Mouse (Mus musculus) lung, embryonic 16.5 days (tissue): ENCODE data around the gene Pde1c. TPM values are rescaled to one million over a fixed set of nuclear protein-coding genes. Genes with fewer than 3 reads are reported as not detected.

Source experiments
- ATAC-seq: fragments of 200-750 bp; cut with Nextera tagmentation; 2 replicates; pipeline ENCODE4 v1.8.0; 2017; ENCODE audit warnings: low read depth, mild to moderate bottlenecking, moderate library complexity
- H3K27ac ChIP-seq: fragments of 300-500 bp; sonication (generic); 2 replicates; pipeline ENCODE4 v1.5.1; 2014; ENCODE audit warnings: mild to moderate bottlenecking, control low read depth, low read length
- H3K27me3 ChIP-seq: fragments of 300-500 bp; sonication (generic); 2 replicates; pipeline ENCODE4 v1.6.1; 2014; ENCODE audit warnings: low read depth, low read length, mixed read lengths; ENCODE audit not compliant: control insufficient read depth, insufficient read depth
- H3K36me3 ChIP-seq: fragments of 300-500 bp; sonication (generic); 2 replicates; pipeline ENCODE4 v1.6.1; 2014; ENCODE audit warnings: low read length; ENCODE audit not compliant: control insufficient read depth, insufficient read depth
- H3K4me1 ChIP-seq: fragments of 300-500 bp; sonication (generic); replicated peaks from 2 replicates; pipeline ENCODE4 v1.6.1; 2014; ENCODE audit warnings: low read length, mixed read lengths; ENCODE audit not compliant: control insufficient read depth, insufficient read depth
- H3K4me2 ChIP-seq: fragments of 300-500 bp; sonication (generic); 2 replicates; pipeline ENCODE4 v1.6.1; 2014; ENCODE audit warnings: low read depth, low read length, control low read depth
- H3K4me3 ChIP-seq: fragments of 300-500 bp; sonication (generic); 2 replicates; pipeline ENCODE4 v1.5.1; 2014; ENCODE audit warnings: mild to moderate bottlenecking, low read length, control low read depth
- H3K9ac ChIP-seq: fragments of 300-500 bp; sonication (generic); 2 replicates; pipeline ENCODE4 v1.6.1; 2014; ENCODE audit warnings: low read length, control low read depth
- H3K9me3 ChIP-seq: fragments of 300-500 bp; sonication (generic); 2 replicates; pipeline ENCODE4 v1.6.1; 2016; ENCODE audit warnings: low read length; ENCODE audit not compliant: control insufficient read depth
- WGBS: fragments of 180-500 bp; shearing (Covaris S2); extraction: QIAGEN DNeasy Blood & Tissue Kit; methylation state at CpG from one replicate; pipeline ENCODE4 v1.1.7; 2014; 5-methylcytosine and 5-hydroxymethylcytosine counted together
- polyA plus RNA-seq: library from polyadenylated mRNA; unstranded; fragments of >200 nt; fragmentation: Nextera tagmentation; extraction: Ambion mirVana; gene quantifications from 2 replicates; pipeline ENCODE4 v1.2.1, GENCODE M21; 2015

Gene Pde1c
- polyA plus RNA-seq, 1 experiment from 2014 or later: 0.89 TPM

- no peaks in the 10 kb centered on the region for H3K9me3 ChIP-seq
- no peaks in the 10 kb centered on the region for H3K4me1 ChIP-seq
- WGBS: 82% methylated on average over 5 of the region's 5 CpGs
- H3K27me3 ChIP-seq: no peaks in the 10 kb centered on the region
- no peak overlapping the region for H3K27ac ChIP-seq
- no peak overlapping the region for H3K4me2 ChIP-seq
- H3K36me3 ChIP-seq: no peaks in the 10 kb centered on the region
- no peak for ATAC-seq
- H3K9ac ChIP-seq: no peak overlapping the region
- H3K4me3 ChIP-seq: no peak overlapping the region
Observed at GRCm38 (mm10) chr6:56374180-56374579, 194.7 kb downstream of the Pde1c start.

GRCm38 (mm10) chr6:56373753-56374152 lies 195.2 kb downstream of the Pde1c start:
- Histone ChIP-seq H3K27ac (no peak overlapping the region), H3K36me3 (no peaks in the 10 kb centered on the region), H3K4me1 (no peaks in the 10 kb centered on the region), H3K9me3 (no peaks in the 10 kb centered on the region), H3K4me2 (no peak overlapping the region), H3K9ac (no peak overlapping the region), H3K4me3 (no peak overlapping the region), H3K27me3 (no peaks in the 10 kb centered on the region)
- 69% methylated on average over 3 of the region's 3 CpGs for WGBS
- ATAC-seq: no peak

- 0 out of 2 replicates have a peak, but pooled peaks have one; percentile 41 for ATAC-seq
- no peaks in the 10 kb centered on the region for H3K9me3 ChIP-seq
- H3K4me1 ChIP-seq: no peaks in the 10 kb centered on the region
- H3K4me3 ChIP-seq: no peak overlapping the region
- H3K9ac ChIP-seq: no peak overlapping the region
- H3K27ac ChIP-seq: no peak overlapping the region
- WGBS: 24% methylated on average over 10 of the region's 10 CpGs
- no peaks in the 10 kb centered on the region for H3K36me3 ChIP-seq
- H3K27me3 ChIP-seq: no peaks in the 10 kb centered on the region
- H3K4me2 ChIP-seq: no peak overlapping the region
Observed at GRCm38 (mm10) chr6:56373046-56373751, 195.7 kb downstream of the Pde1c start.

- H3K9ac ChIP-seq: no peak overlapping the region
- no peak overlapping the region for H3K27ac ChIP-seq
- no peaks in the 10 kb centered on the region for H3K9me3 ChIP-seq
- H3K4me1 ChIP-seq: no peaks in the 10 kb centered on the region
- 66% methylated on average over 13 of the region's 13 CpGs for WGBS
- no peak overlapping the region for H3K4me2 ChIP-seq
- no peak for ATAC-seq
- H3K36me3 ChIP-seq: no peaks in the 10 kb centered on the region
- no peak overlapping the region for H3K4me3 ChIP-seq
- no peaks in the 10 kb centered on the region for H3K27me3 ChIP-seq
Observed at GRCm38 (mm10) chr6:56369462-56369861, 199.4 kb downstream of the Pde1c start.

GRCm38 (mm10) chr6:56368116-56368515 lies 200.8 kb downstream of the Pde1c start:
- WGBS: 64% methylated on average over 1 of the region's 1 CpGs
- no peaks in the 10 kb centered on the region for H3K4me1 ChIP-seq
- H3K4me2 ChIP-seq: no peak overlapping the region
- no peak overlapping the region for H3K27ac ChIP-seq
- H3K4me3 ChIP-seq: no peak overlapping the region
- H3K36me3 ChIP-seq: no peaks in the 10 kb centered on the region
- no peak overlapping the region for H3K9ac ChIP-seq
- H3K27me3 ChIP-seq: no peaks in the 10 kb centered on the region; the same call in 1 of the 2 replicates
- no peaks in the 10 kb centered on the region for H3K9me3 ChIP-seq
- no peak for ATAC-seq

- Histone ChIP-seq H3K4me3 (no peak overlapping the region), H3K4me1 (no peaks in the 10 kb centered on the region), H3K27me3 (peaks cover under 1% of the 10 kb centered on the region; the same call in 1 of the 2 replicates), H3K4me2 (no peak overlapping the region), H3K27ac (no peak overlapping the region), H3K9me3 (no peaks in the 10 kb centered on the region), H3K9ac (no peak overlapping the region), H3K36me3 (no peaks in the 10 kb centered on the region)
- ATAC-seq: no peak
Observed at GRCm38 (mm10) chr6:56367257-56367656, 201.6 kb downstream of the Pde1c start.

- Histone ChIP-seq H3K4me3 (no peak overlapping the region), H3K27ac (no peak overlapping the region), H3K9ac (no peak overlapping the region), H3K4me2 (peak overlapping the region; percentile 65), H3K4me1 (peaks cover 4% of the 10 kb centered on the region; the same call in 1 of the 2 replicates), H3K36me3 (no peaks in the 10 kb centered on the region), H3K27me3 (peaks cover 8% of the 10 kb centered on the region), H3K9me3 (no peaks in the 10 kb centered on the region)
- peak; percentile 85 for ATAC-seq
- WGBS: 6% methylated on average over 5 of the region's 5 CpGs
Observed at GRCm38 (mm10) chr6:56362650-56363049, 206.3 kb downstream of the Pde1c start.

- H3K4me3 ChIP-seq: peak overlapping the region; percentile 40
- ATAC-seq: peak; percentile 77
- WGBS: 1% methylated on average over 10 of the region's 10 CpGs
Observed at GRCm38 (mm10) chr6:56362128-56362545, 206.8 kb downstream of the Pde1c start.

GRCm38 (mm10) chr6:56361348-56362127 lies 207.4 kb downstream of the Pde1c start:
- H3K36me3 ChIP-seq: no peaks in the 10 kb centered on the region
- H3K4me1 ChIP-seq: peaks cover 4% of the 10 kb centered on the region; the same call in 1 of the 2 replicates
- no peaks in the 10 kb centered on the region for H3K9me3 ChIP-seq
- ATAC-seq: peak; percentile 22; the same call in 1 of the 2 replicates
- H3K27me3 ChIP-seq: peaks cover 8% of the 10 kb centered on the region
- peak overlapping the region; percentile 40 for H3K4me3 ChIP-seq
- peak overlapping the region; percentile 65 for H3K4me2 ChIP-seq
- under 1% methylated on average over 19 of the region's 19 CpGs for WGBS
- peak overlapping the region; percentile 6; the same call in 1 of the 2 replicates for H3K27ac ChIP-seq
- H3K9ac ChIP-seq: peak overlapping the region; percentile 55

More at GRCm38 (mm10) chr6:56362128-56362545, 206.8 kb downstream of the Pde1c start:
- H3K36me3 ChIP-seq: no peaks in the 10 kb centered on the region
- peaks cover 8% of the 10 kb centered on the region for H3K27me3 ChIP-seq
- H3K27ac ChIP-seq: no peak overlapping the region
- peak overlapping the region; percentile 65 for H3K4me2 ChIP-seq
- H3K9me3 ChIP-seq: no peaks in the 10 kb centered on the region
- peak overlapping the region; percentile 55 for H3K9ac ChIP-seq
- peaks cover 4% of the 10 kb centered on the region; the same call in 1 of the 2 replicates for H3K4me1 ChIP-seq
